Mouse (Mus musculus): ENCODE results near the gene Tbkbp1.

The Tbkbp1 gene

GRCm38 (mm10) chr11:97156999-97157398 is 5.7 kb upstream of the Tbkbp1 start:
- DNase-seq (ENCODE audit: low spot score in 2 of 2) = no peak

GRCm38 (mm10) chr11:97152662-97153287 is 1.5 kb upstream of the Tbkbp1 start:
- no peak for DNase-seq (ENCODE audit: low spot score in 2 of 2)

- DNase-seq (ENCODE audit: low spot score in 2 of 2) = no peak
Measured at GRCm38 (mm10) chr11:97152023-97152426, 730 bp upstream of the Tbkbp1 start.

GRCm38 (mm10) chr11:97150411-97151330 is 624 bp downstream of the Tbkbp1 start:
- DNase-seq (ENCODE audit: low spot score in 2 of 2) = peak; percentile 66 to 74

- peak; percentile 69 to 71 for DNase-seq (ENCODE audit: low spot score in 2 of 2)
Measured at GRCm38 (mm10) chr11:97149995-97150410, 1.3 kb downstream of the Tbkbp1 start.

GRCm38 (mm10) chr11:97149026-97149425 is 2.3 kb downstream of the Tbkbp1 start:
- no peak for DNase-seq (ENCODE audit: low spot score in 2 of 2)

- no peak for DNase-seq (ENCODE audit: low spot score in 2 of 2)
Measured at GRCm38 (mm10) chr11:97148591-97148990, 2.7 kb downstream of the Tbkbp1 start.

- no peak for DNase-seq (ENCODE audit: low spot score in 2 of 2)
Measured at GRCm38 (mm10) chr11:97147333-97147732, 4.0 kb downstream of the Tbkbp1 start.

- DNase-seq (ENCODE audit: low spot score in 2 of 2) = peak in 1 of 2 experiments; percentile 72
Measured at GRCm38 (mm10) chr11:97146724-97147123, 4.6 kb downstream of the Tbkbp1 start.

- DNase-seq (ENCODE audit: low spot score in 2 of 2) = no peak
Measured at GRCm38 (mm10) chr11:97145951-97146350, 5.3 kb downstream of the Tbkbp1 start.

- DNase-seq (ENCODE audit: low spot score in 2 of 2) = no peak
Measured at GRCm38 (mm10) chr11:97145320-97145719, 6.0 kb downstream of the Tbkbp1 start.

- no peak for DNase-seq (ENCODE audit: low spot score in 2 of 2)
Measured at GRCm38 (mm10) chr11:97143196-97143900, 7.9 kb downstream of the Tbkbp1 start.

- no peak for DNase-seq (ENCODE audit: low spot score in 2 of 2)
Measured at GRCm38 (mm10) chr11:97142159-97142608, 9.1 kb downstream of the Tbkbp1 start.

GRCm38 (mm10) chr11:97140811-97141210 is 10.5 kb downstream of the Tbkbp1 start:
- no peak for DNase-seq (ENCODE audit: low spot score in 2 of 2)

- no peak for DNase-seq (ENCODE audit: low spot score in 2 of 2)
Measured at GRCm38 (mm10) chr11:97139256-97139655, 12.0 kb downstream of the Tbkbp1 start.

- peak in 1 of 2 experiments; percentile 39 for DNase-seq (ENCODE audit: low spot score in 2 of 2)
Measured at GRCm38 (mm10) chr11:97138554-97139226, 12.6 kb downstream of the Tbkbp1 start.

GRCm38 (mm10) chr11:97133270-97133669 is 18.0 kb downstream of the Tbkbp1 start:
- DNase-seq (ENCODE audit: low spot score in 2 of 2) = no peak

- DNase-seq (ENCODE audit: low spot score in 2 of 2) = no peak
Measured at GRCm38 (mm10) chr11:97132185-97132584, 19.1 kb downstream of the Tbkbp1 start.

- DNase-seq (ENCODE audit: low spot score in 2 of 2) = no peak
Measured at GRCm38 (mm10) chr11:97131683-97132082, 19.6 kb downstream of the Tbkbp1 start.

GRCm38 (mm10) chr11:97130318-97130717 is 21.0 kb downstream of the Tbkbp1 start:
- DNase-seq (ENCODE audit: low spot score in 2 of 2) = no peak

GRCm38 (mm10) chr11:97128956-97129355 is 22.3 kb downstream of the Tbkbp1 start:
- no peak for DNase-seq (ENCODE audit: low spot score in 2 of 2)
